Comparison of ENCODE assay signal across 24 mouse cellular contexts in the genomic region with DNA sequence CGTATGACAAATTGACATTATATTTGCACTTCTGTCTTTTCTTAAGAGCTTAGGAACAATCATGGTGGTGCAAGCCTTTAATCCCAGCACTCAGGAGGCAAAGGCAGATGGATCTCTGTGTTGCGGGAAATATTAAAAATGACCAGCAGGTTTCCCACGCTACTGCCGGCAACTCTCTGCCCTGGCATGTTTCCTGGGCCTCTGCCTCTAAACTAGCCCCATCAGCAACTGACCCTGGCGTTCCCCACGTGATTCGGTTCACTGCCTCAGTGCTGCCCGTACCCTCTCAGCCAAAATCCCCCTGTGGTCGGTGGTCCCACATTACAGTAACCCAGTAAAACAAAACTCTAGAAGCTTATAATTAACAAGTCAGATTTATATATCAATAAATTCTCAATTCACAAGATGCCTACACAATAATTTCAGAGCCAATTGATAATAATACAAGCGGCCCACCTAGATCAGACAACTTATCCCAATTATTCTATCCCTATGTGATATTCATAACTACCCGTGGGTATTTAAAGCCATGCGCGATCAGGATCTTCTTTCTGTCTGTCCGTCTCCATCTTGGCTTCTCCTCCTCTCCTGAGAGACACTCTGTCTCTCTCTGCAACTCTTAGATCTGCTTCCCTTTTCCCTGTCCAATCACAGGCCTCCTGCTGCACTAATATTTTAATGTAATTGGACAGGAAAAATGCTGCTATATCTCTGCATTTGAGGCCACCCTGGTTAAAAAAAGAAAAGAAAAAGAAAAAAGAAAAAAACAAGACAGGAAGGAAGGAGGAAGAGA.
"Had no signal": no experiment of that assay in that cellular context is flagged by ENCODE, and none has a peak within 500 bp of the region (broad histone marks: within the 10 kb centered on the region; RNA-seq: fewer than 3 reads in every experiment).

No protein-coding gene starts in this region.

- DNase-seq: cerebellum, postnatal 10 days; cerebellum, postnatal 14 days; cerebellum, postnatal 25 days; cerebellum, postnatal 36 days; embryo, embryonic 11 days; forebrain, postnatal 0 days; gastrocnemius, adult 2 months; gastrocnemius, postnatal 10 days; gastrocnemius, postnatal 14 days; gastrocnemius, postnatal 25 days; gastrocnemius, postnatal 36 days; heart, adult 18-20 months; heart, adult 2 months had no signal

- ATAC-seq: forebrain, embryonic 13.5 days; forebrain, embryonic 14.5 days; forebrain, embryonic 15.5 days; forebrain, embryonic 16.5 days; forebrain, postnatal 0 days had no signal

- H3K9me3 ChIP-seq: embryonic facial prominence, embryonic 10.5 days; embryonic facial prominence, embryonic 12.5 days; embryonic facial prominence, embryonic 13.5 days; embryonic facial prominence, embryonic 15.5 days; forebrain, embryonic 10.5 days; forebrain, embryonic 12.5 days; forebrain, embryonic 13.5 days; forebrain, embryonic 15.5 days had no signal

- H3K9ac ChIP-seq: embryonic facial prominence, embryonic 12.5 days; embryonic facial prominence, embryonic 13.5 days; embryonic facial prominence, embryonic 15.5 days; forebrain, embryonic 12.5 days; forebrain, embryonic 13.5 days; forebrain, embryonic 15.5 days; forebrain, postnatal 0 days had no signal

- H3K4me2 ChIP-seq: embryonic facial prominence, embryonic 12.5 days; embryonic facial prominence, embryonic 13.5 days; embryonic facial prominence, embryonic 15.5 days; forebrain, embryonic 12.5 days; forebrain, embryonic 13.5 days; forebrain, embryonic 15.5 days had no signal

- H3K27me3 ChIP-seq: embryonic facial prominence, embryonic 12.5 days; embryonic facial prominence, embryonic 13.5 days; embryonic facial prominence, embryonic 15.5 days; forebrain, embryonic 12.5 days; forebrain, embryonic 13.5 days; forebrain, embryonic 15.5 days had no signal

- H3K36me3 ChIP-seq: embryonic facial prominence, embryonic 12.5 days; embryonic facial prominence, embryonic 13.5 days; embryonic facial prominence, embryonic 15.5 days; forebrain, embryonic 12.5 days; forebrain, embryonic 15.5 days had no signal

- H3K27ac ChIP-seq: embryonic facial prominence, embryonic 10.5 days; embryonic facial prominence, embryonic 12.5 days; embryonic facial prominence, embryonic 13.5 days; embryonic facial prominence, embryonic 15.5 days; forebrain, embryonic 10.5 days; forebrain, embryonic 12.5 days; forebrain, embryonic 13.5 days; forebrain, embryonic 15.5 days; gastrocnemius, adult 2 months; heart, adult 2 months had no signal

- H3K4me3 ChIP-seq: embryonic facial prominence, embryonic 10.5 days; embryonic facial prominence, embryonic 12.5 days; embryonic facial prominence, embryonic 13.5 days; embryonic facial prominence, embryonic 15.5 days; erythroblast, embryonic 14.5 days; forebrain, embryonic 10.5 days; forebrain, embryonic 12.5 days; forebrain, embryonic 13.5 days; forebrain, embryonic 15.5 days; gastrocnemius, adult 2 months; heart, adult 2 months had no signal
